Mouse (Mus musculus): ENCODE data around the gene Amd1.
A peak's percentile ranks its signal among the peaks of the same experiment; 100 is the strongest.

Amd1 gene

DNA sequence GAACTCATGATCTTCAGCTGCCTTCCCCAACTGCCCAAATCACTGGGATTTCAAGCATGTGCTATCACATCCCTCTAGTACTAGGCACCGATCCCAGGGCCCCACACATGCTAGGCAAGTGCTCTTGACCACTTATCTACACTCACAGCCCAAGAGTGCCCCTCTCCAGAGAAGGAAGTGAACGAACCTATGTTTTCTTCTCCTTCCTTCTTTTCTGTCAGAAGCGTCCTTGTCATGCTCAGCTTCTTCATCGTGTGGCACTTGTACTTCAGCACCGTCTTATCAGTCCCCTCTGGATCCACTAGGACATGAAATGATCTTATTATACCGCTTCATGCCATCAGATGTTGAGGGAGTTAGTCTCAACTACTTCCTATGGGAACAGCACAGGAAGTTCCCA, 51.0 kb downstream of the Amd1 start:
- no peak for DNase-seq (ENCODE audit: low spot score)

DNA sequence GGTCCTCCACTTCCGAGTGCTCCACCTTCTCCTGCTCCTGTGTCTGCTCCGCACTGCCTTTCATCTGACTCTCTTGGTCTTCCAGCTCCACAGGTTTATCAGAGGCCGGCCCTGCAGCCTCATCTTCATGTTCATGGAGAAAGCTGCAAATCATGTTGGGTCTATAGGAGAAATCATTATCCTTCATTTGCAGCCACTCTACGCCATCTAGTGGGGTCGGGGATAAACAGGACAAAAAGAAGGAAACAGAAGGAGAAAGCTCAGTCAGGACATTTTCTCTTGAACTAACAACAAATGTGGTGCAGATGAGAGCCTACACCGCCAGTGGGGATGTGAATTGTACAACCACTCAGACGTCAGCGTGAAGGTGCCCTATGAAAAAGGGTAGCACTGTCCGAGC, 52.4 kb downstream of the Amd1 start:
- DNase-seq (ENCODE audit: low spot score) = no peak

DNA sequence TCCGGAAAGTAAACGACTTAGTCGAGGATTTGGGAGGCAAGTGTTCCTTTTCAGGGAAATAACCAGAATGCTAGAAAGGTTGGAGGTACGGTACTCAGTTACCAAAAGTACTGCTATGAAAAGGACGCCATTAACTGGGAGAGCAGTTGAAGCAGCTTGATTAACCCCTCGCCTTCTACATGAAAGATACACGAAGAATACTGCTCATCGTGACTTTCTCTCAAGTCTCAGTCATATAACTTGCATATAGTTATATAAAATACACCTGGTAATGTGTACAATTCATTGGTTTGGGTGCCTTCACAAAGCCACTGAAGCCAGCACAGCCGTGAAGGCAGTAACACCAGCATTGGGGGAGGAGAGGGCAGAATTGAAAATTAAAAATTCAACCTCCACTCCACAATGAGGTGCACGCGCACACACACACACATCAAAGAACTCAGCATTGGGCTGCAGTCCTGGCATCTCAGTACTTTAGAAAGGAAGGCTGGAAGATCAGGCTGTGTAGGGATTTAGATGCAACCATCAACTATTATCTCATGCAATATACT, 54.7 kb downstream of the Amd1 start:
- no peak for DNase-seq (ENCODE audit: low spot score)

DNA sequence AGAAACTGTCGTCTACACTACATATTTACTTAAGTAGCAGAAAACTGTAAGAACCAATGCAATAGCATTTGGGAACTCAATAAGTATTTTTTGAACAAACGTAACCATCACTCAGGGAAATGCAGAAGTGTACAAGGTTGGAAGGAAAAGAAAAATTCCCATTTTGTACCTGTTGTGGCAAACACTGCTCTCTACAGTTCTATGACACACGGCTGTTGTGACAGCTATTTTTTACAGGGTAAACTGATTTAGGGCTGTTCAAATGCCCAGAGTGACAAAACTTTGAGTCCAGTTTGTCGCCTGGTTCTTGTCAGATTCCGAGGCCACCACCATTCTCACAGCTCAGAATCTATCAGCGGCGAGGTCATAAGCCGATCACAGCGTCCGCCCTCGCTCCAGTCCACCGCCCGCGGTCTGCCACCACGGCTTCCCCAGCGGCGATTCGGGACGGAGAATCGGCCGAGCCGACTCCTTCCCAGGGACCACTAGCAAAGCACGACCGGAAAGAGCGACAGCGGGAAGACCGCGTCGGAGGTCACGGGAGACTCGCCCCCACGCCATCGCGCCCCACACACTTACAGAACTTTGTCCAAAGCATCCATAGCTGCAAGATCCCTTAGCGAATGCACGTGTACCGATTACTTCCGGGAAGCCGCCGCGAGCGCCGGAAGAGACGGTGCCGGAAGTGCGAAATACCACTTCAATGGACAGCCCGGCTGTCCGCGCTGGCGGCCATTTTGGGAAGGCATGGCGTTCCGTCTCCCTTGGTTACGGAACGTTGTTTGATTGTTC, 55.4 kb downstream of the Amd1 start, which contains the start of gene Rpf2:
Rpf2 (minus strand) TSS at position 663 of the 792 bp plus-strand sequence.
- peak; percentile 90 for DNase-seq (ENCODE audit: low spot score)

DNA sequence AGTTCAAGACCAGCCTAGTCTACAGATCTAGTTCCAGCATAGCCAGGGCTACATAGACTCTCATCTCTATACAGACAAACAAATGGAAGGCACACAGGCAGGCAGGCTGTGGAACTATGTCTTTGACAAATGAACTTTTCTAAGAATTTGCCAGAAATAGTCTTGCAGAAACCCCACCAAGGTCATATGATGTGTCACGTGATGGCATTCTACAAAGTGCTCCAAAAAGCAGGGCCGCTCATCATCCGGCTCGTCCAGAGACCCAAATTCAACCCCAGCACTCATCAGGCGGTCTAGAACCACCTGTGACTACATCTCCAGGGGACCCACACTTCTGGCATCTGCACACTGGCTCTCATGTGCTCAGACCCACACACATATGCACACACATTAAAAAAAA, 64.2 kb downstream of the Amd1 start:
- no peak for DNase-seq (ENCODE audit: low spot score)
